Mouse (Mus musculus): ENCODE data around the gene Ikzf4.

- TF ChIP-seq CTCF (IDR thresholded peaks at IDR 0.05; ENCODE audit: low read depth, low read length) (no peak), POLR2A (IDR thresholded peaks at IDR 0.05; ENCODE audit: borderline replicate concordance, low read depth, low read length) (no peak)
These were observed 8.8 kb downstream of the Ikzf4 start for GRCm38 (mm10) chr10:128637011-128637410.
